In genomic region chr12:98181729-98182128, GRCm38 (mm10) we compare ENCODE assay signal across 8 mouse cellular contexts.
DNase-seq lines count a peak whose midpoint lies in the region; ATAC-seq and TF ChIP-seq lines count a peak whose summit lies in the region.

No protein-coding gene starts in this region.

- intact Hi-C loops in heart, postnatal 14 days (cut with DNase I): loop anchor here (5.0 kb wide), 1 partner anchor 309 kb away; no protein-coding TSS in a partner anchor

- DNase-seq in CD4-positive, CD25-positive, alpha-beta regulatory T cell, adult 2 months (ENCODE audit: low read depth, low spot score): peak; percentile 58
- DNase-seq in adipocyte (ENCODE audit: low spot score): peak; percentile 68
- peak; percentile 87 for DNase-seq in embryonic facial prominence, embryonic 14.5 days (ENCODE audit: low spot score)
- DNase-seq in heart, postnatal 14 days: peak; percentile 1 to 49
- peak; percentile 64 to 72 for DNase-seq in layer of hippocampus, adult 2 months (ENCODE audit: low spot score in 2 of 2)
- peak; percentile 42 for DNase-seq in lung, postnatal 36 days
- peak; percentile 37 for DNase-seq in right cerebral cortex, postnatal 4 days

- TF ChIP-seq CTCF in layer of hippocampus, adult 2 months (conservative IDR thresholded peaks at IDR 0.05): peak; percentile 92

- no peak overlapping the region for H3K27ac ChIP-seq in embryonic facial prominence, embryonic 14.5 days (replicated peaks; ENCODE audit: low read depth, low read length)
- H3K27ac ChIP-seq in layer of hippocampus, adult 2 months: peak overlapping the region; percentile 66

- no peaks in the 10 kb centered on the region for H3K4me1 ChIP-seq in embryonic facial prominence, embryonic 14.5 days (ENCODE audit: control insufficient read depth, insufficient read depth, low read length)

- peak overlapping the region; percentile 7; the same call in 1 of the 2 replicates for H3K4me3 ChIP-seq in embryonic facial prominence, embryonic 14.5 days (ENCODE audit: low read depth, low read length)
- H3K4me3 ChIP-seq in layer of hippocampus, adult 2 months: peak overlapping the region; percentile 22; the same call in 1 of the 2 replicates

- H3K27me3 ChIP-seq in embryonic facial prominence, embryonic 14.5 days (replicated peaks; ENCODE audit: control insufficient read depth, insufficient read depth, low read length): no peaks in the 10 kb centered on the region

- WGBS in embryonic facial prominence, embryonic 14.5 days: 11% methylated on average over 9 of the region's 9 CpGs

- no peak for ATAC-seq in CD4-positive, CD25-positive, alpha-beta regulatory T cell, adult 4 months
- ATAC-seq in embryonic facial prominence, embryonic 14.5 days (ENCODE audit: low read depth): peak; percentile 62; the same call in 1 of the 2 replicates

- H3K9ac ChIP-seq in embryonic facial prominence, embryonic 14.5 days (ENCODE audit: low read depth, low read length): peak overlapping the region; percentile 5; the same call in 1 of the 2 replicates

- H3K9me3 ChIP-seq in embryonic facial prominence, embryonic 14.5 days (ENCODE audit: control insufficient read depth, low read length): no peaks in the 10 kb centered on the region

- H3K4me2 ChIP-seq in embryonic facial prominence, embryonic 14.5 days (ENCODE audit: low read depth, low read length): peak overlapping the region; percentile 40

- no peaks in the 10 kb centered on the region for H3K36me3 ChIP-seq in embryonic facial prominence, embryonic 14.5 days (ENCODE audit: control insufficient read depth, insufficient read depth, low read length)

Comparison
In these comparisons a context has a peak if more than half of its experiments do, and no peak if none do; other contexts are left out.
1. DNase-seq: peak in every context shown above with its lines; median percentile 87 in embryonic facial prominence, embryonic 14.5 days; 68 in adipocyte; 68 in layer of hippocampus, adult 2 months; 58 in CD4-positive, CD25-positive, alpha-beta regulatory T cell, adult 2 months; 42 in lung, postnatal 36 days; 37 in right cerebral cortex, postnatal 4 days; 25 in heart, postnatal 14 days.